Mouse (Mus musculus): Measurements from ENCODE around the gene Fbxl16.

DNA sequence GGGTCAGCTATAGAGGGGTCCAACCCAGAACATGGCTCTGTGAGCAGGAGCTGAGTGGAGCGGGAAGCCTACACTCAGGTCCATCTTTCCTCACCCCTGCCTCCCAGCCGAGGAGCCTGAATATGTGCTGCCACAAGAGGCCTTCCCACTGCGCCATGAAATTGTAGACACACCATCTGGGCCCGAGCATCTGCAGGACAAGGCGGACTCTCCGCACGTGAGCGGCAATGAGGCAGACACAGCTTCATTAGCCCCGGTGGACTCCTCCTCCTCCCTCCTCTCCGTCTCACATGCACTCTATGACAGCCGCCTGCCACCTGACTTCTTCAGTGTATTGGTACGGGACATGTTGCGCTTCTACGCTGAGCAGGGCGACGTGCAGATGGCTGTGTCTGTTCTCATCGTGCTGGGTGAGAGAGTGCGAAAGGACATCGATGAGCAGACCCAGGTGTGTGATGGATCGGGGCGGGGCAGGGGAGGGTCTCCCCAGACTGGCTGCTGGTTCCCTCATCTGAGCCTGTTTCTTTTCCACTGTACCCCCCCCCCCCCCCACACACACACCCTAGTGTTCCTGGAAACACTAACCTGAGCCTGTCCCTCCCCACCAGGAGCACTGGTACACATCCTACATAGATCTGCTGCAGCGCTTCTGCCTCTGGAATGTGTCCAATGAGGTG is 18.8 kb downstream of the Fbxl16 start:
- TF ChIP-seq TAL1 (conservative IDR thresholded peaks at IDR 0.05; ENCODE audit: low read depth, low read length) (no peak), GATA1 (IDR thresholded peaks at IDR 0.05; ENCODE audit: borderline replicate concordance, low read length) (no peak), CTCF (IDR thresholded peaks at IDR 0.05; ENCODE audit: low read depth, low read length) (no peak), GATA2 (IDR thresholded peaks at IDR 0.05; ENCODE audit: borderline replicate concordance, low read depth, low read length) (no peak)
